In genomic region chrX:140277327-140277947, GRCm38 (mm10) we compare ENCODE assay signal across 8 mouse cellular contexts.
DNase-seq lines count a peak whose midpoint lies in the region; ATAC-seq lines count a peak whose summit lies in the region.

No protein-coding gene starts in this region.

- DNase-seq in layer of hippocampus, postnatal 10 days (ENCODE audit: low spot score in 2 of 2) = peak; percentile 11 to 46
- no peak for DNase-seq in layer of hippocampus, adult 9-10 months (ENCODE audit: low spot score)
- no peak for DNase-seq in spleen, adult 12 weeks (ENCODE audit: low spot score)
- DNase-seq in urinary bladder, postnatal 25 days (ENCODE audit: low spot score) = no peak

- ATAC-seq in forebrain, embryonic 12.5 days (ENCODE audit: low FRiP score) = peak; percentile 75
- ATAC-seq in limb, embryonic 12.5 days (ENCODE audit: insufficient number of reproducible peaks, insufficient read depth, low FRiP score, low TSS enrichment, low read depth) = 0 out of 2 replicates have a peak, but pooled peaks have one; percentile 34
- ATAC-seq in neural tube, embryonic 15.5 days (ENCODE audit: low FRiP score) = peak; percentile 69

- peak overlapping the region; percentile 69 for H3K4me2 ChIP-seq in forebrain, embryonic 12.5 days
- peak overlapping the region; percentile 75 for H3K4me2 ChIP-seq in limb, embryonic 12.5 days
- H3K4me2 ChIP-seq in neural tube, embryonic 15.5 days = peak overlapping the region; percentile 60

- H3K27ac ChIP-seq in brown adipose tissue, adult 24 weeks (replicated peaks; ENCODE audit: low read depth, low read length) = no peak overlapping the region
- no peak overlapping the region for H3K27ac ChIP-seq in forebrain, embryonic 12.5 days
- no peak overlapping the region for H3K27ac ChIP-seq in limb, embryonic 12.5 days
- peak overlapping the region; percentile 73 for H3K27ac ChIP-seq in neural tube, embryonic 15.5 days (replicated peaks)

- no peaks in the 10 kb centered on the region for H3K4me1 ChIP-seq in brown adipose tissue, adult 24 weeks (ENCODE audit: control insufficient read depth, insufficient read depth, insufficient read length, low read length)
- H3K4me1 ChIP-seq in forebrain, embryonic 12.5 days = 0 out of 2 replicates have a peak, but pooled peaks cover 3% of the 10 kb centered on the region
- no peaks in the 10 kb centered on the region for H3K4me1 ChIP-seq in limb, embryonic 12.5 days (replicated peaks)
- 0 out of 2 replicates have a peak, but pooled peaks cover 7% of the 10 kb centered on the region for H3K4me1 ChIP-seq in neural tube, embryonic 15.5 days

- H3K9me3 ChIP-seq in forebrain, embryonic 12.5 days = no peaks in the 10 kb centered on the region
- H3K9me3 ChIP-seq in limb, embryonic 12.5 days = no peaks in the 10 kb centered on the region
- no peaks in the 10 kb centered on the region for H3K9me3 ChIP-seq in neural tube, embryonic 15.5 days (replicated peaks)

- 14% methylated on average over 36 of the region's 54 CpGs for WGBS in forebrain, embryonic 12.5 days
- 12% methylated on average over 40 of the region's 54 CpGs for WGBS in limb, embryonic 12.5 days
- 23% methylated on average over 38 of the region's 54 CpGs for WGBS in neural tube, embryonic 15.5 days

- peak overlapping the region; percentile 55 for H3K9ac ChIP-seq in forebrain, embryonic 12.5 days
- H3K9ac ChIP-seq in limb, embryonic 12.5 days (replicated peaks) = peak overlapping the region; percentile 62
- H3K9ac ChIP-seq in neural tube, embryonic 15.5 days (replicated peaks) = peak overlapping the region; percentile 64

- peaks cover 87% of the 10 kb centered on the region for H3K27me3 ChIP-seq in forebrain, embryonic 12.5 days
- H3K27me3 ChIP-seq in limb, embryonic 12.5 days = peaks cover 91% of the 10 kb centered on the region
- peaks cover 56% of the 10 kb centered on the region for H3K27me3 ChIP-seq in neural tube, embryonic 15.5 days (replicated peaks)

- no peaks in the 10 kb centered on the region for H3K36me3 ChIP-seq in forebrain, embryonic 12.5 days (replicated peaks)
- H3K36me3 ChIP-seq in limb, embryonic 12.5 days = no peaks in the 10 kb centered on the region
- H3K36me3 ChIP-seq in neural tube, embryonic 15.5 days = no peaks in the 10 kb centered on the region

- H3K4me3 ChIP-seq in brown adipose tissue, adult 24 weeks (ENCODE audit: insufficient read depth, low read depth, low read length) = peak overlapping the region; percentile 28; the same call in 1 of the 2 replicates
- peak overlapping the region; percentile 54 for H3K4me3 ChIP-seq in forebrain, embryonic 12.5 days (replicated peaks)
- H3K4me3 ChIP-seq in limb, embryonic 12.5 days (replicated peaks) = peak overlapping the region; percentile 55
- peak overlapping the region; percentile 54 for H3K4me3 ChIP-seq in neural tube, embryonic 15.5 days (replicated peaks)

Comparison
In these comparisons a context has a peak if more than half of its experiments do, and no peak if none do; other contexts are left out.
1. DNase-seq: peak in layer of hippocampus, postnatal 10 days (2 of 2); none in layer of hippocampus, adult 9-10 months (single experiment), spleen, adult 12 weeks (single experiment) and urinary bladder, postnatal 25 days (single experiment).
2. Peak in every context shown above with its lines, with median percentiles within 50 percentile points of each other: H3K4me3 ChIP-seq, ATAC-seq, H3K4me2 ChIP-seq and H3K9ac ChIP-seq.